Mouse (Mus musculus) midbrain, embryonic 14.5 days (tissue): ENCODE data around the gene Atp8a2. TPM values are rescaled to one million over a fixed set of nuclear protein-coding genes. Genes with fewer than 3 reads are reported as not detected.

Source experiments
- ATAC-seq: fragments of 200-750 bp; cut with Nextera tagmentation; 2 replicates; pipeline ENCODE4 v1.8.0; 2017; ENCODE audit warnings: moderate number of reproducible peaks, moderate library complexity; ENCODE audit not compliant: low FRiP score, low TSS enrichment
- DNase-seq: peaks from one replicate; pipeline ENCODE4 v3.0.0-alpha.2; 2015
- H3K27ac ChIP-seq: fragments of 300-500 bp; sonication (generic); replicated peaks from 2 replicates; pipeline ENCODE4 v1.5.1; 2014; ENCODE audit warnings: mild to moderate bottlenecking, low read depth, low read length, moderate library complexity
- H3K27me3 ChIP-seq: fragments of 300-500 bp; sonication (generic); 2 replicates; pipeline ENCODE4 v1.6.1; 2014; ENCODE audit warnings: low read length, control low read depth, mixed read lengths; ENCODE audit not compliant: control insufficient read depth, insufficient read depth
- H3K36me3 ChIP-seq: fragments of 300-500 bp; sonication (generic); 2 replicates; pipeline ENCODE4 v1.6.1; 2014; ENCODE audit warnings: low read length, control low read depth; ENCODE audit not compliant: control insufficient read depth, insufficient read depth
- H3K4me1 ChIP-seq: fragments of 300-500 bp; sonication (generic); 2 replicates; pipeline ENCODE4 v1.6.1; 2014; ENCODE audit warnings: mild to moderate bottlenecking, antibody characterized with exemption, low read length, control low read depth; ENCODE audit not compliant: control insufficient read depth, insufficient read depth
- H3K4me2 ChIP-seq: fragments of 300-500 bp; sonication (generic); 2 replicates; pipeline ENCODE4 v1.6.1; 2014; ENCODE audit warnings: mild to moderate bottlenecking, low read length, moderate library complexity
- H3K4me3 ChIP-seq: fragments of 300-500 bp; sonication (generic); replicated peaks from 2 replicates; pipeline ENCODE4 v1.5.1; 2014; ENCODE audit warnings: low read depth, low read length
- H3K9ac ChIP-seq: fragments of 300-500 bp; sonication (generic); replicated peaks from 2 replicates; pipeline ENCODE4 v1.6.1; 2014; ENCODE audit warnings: mild to moderate bottlenecking, low read length, moderate library complexity
- H3K9me3 ChIP-seq: fragments of 300-500 bp; sonication (generic); 2 replicates; pipeline ENCODE4 v1.6.1; 2016; ENCODE audit warnings: low read length, control low read depth, mixed read lengths; ENCODE audit not compliant: control insufficient read depth
- WGBS: fragments of 180-500 bp; shearing (Covaris S2); extraction: QIAGEN DNeasy Blood & Tissue Kit; methylation state at CpG from one replicate; pipeline ENCODE4 v1.1.7; 2014; 5-methylcytosine and 5-hydroxymethylcytosine counted together
- polyA plus RNA-seq: library from polyadenylated mRNA; unstranded; fragments of >200 nt; fragmentation: Nextera tagmentation; extraction: Ambion mirVana; gene quantifications from 2 replicates; pipeline ENCODE4 v1.2.1, GENCODE M21; 2014

Atp8a2 gene
- polyA plus RNA-seq, 1 experiment from 2014 or later: 37.1 TPM

- H3K4me2 ChIP-seq: peak overlapping the region; percentile 91
- DNase-seq: no peak
- H3K27ac ChIP-seq: peak overlapping the region; percentile 89
- peak overlapping the region; percentile 77 for H3K4me3 ChIP-seq
- H3K36me3 ChIP-seq: 0 out of 2 replicates have a peak, but pooled peaks cover 4% of the 10 kb centered on the region
- ATAC-seq: peak; percentile 31
- peaks cover 7% of the 10 kb centered on the region for H3K27me3 ChIP-seq
- H3K9me3 ChIP-seq: no peaks in the 10 kb centered on the region
- H3K4me1 ChIP-seq: peaks cover 16% of the 10 kb centered on the region; the same call in 1 of the 2 replicates
- WGBS: 27% methylated on average over 9 of the region's 9 CpGs
- H3K9ac ChIP-seq: peak overlapping the region; percentile 92; the same call in 1 of the 2 replicates
These were observed 20.5 kb downstream of the Atp8a2 start for GRCm38 (mm10) chr14:60176469-60176890.

GRCm38 (mm10) chr14:60172286-60173055, 24.5 kb downstream of the Atp8a2 start:
- no peak overlapping the region for H3K4me3 ChIP-seq
- no peaks in the 10 kb centered on the region for H3K36me3 ChIP-seq
- 64% methylated on average over 12 of the region's 12 CpGs for WGBS
- ATAC-seq: no peak
- H3K9me3 ChIP-seq: no peaks in the 10 kb centered on the region
- 0 out of 2 replicates have a peak overlapping the region, but pooled peaks have one; percentile 9 for H3K27ac ChIP-seq
- H3K4me2 ChIP-seq: no peak overlapping the region
- no peak overlapping the region for H3K9ac ChIP-seq
- H3K4me1 ChIP-seq: peaks cover 10% of the 10 kb centered on the region; the same call in 1 of the 2 replicates
- DNase-seq: peak; percentile 13
- H3K27me3 ChIP-seq: peaks cover 7% of the 10 kb centered on the region

GRCm38 (mm10) chr14:60170845-60171610, 26.0 kb downstream of the Atp8a2 start:
- H3K27ac ChIP-seq: no peak overlapping the region
- peaks cover 6% of the 10 kb centered on the region; the same call in 1 of the 2 replicates for H3K4me1 ChIP-seq
- H3K36me3 ChIP-seq: no peaks in the 10 kb centered on the region
- peaks cover 6% of the 10 kb centered on the region for H3K27me3 ChIP-seq
- H3K9me3 ChIP-seq: no peaks in the 10 kb centered on the region
- ATAC-seq (no peak), DNase-seq (peak; percentile 26)
- no peak overlapping the region for H3K4me3 ChIP-seq
- H3K9ac ChIP-seq: no peak overlapping the region
- WGBS: 82% methylated on average over 16 of the region's 16 CpGs
- H3K4me2 ChIP-seq: no peak overlapping the region

GRCm38 (mm10) chr14:60163367-60163766, 33.6 kb downstream of the Atp8a2 start:
- Histone ChIP-seq H3K4me2 (no peak overlapping the region), H3K9ac (no peak overlapping the region), H3K4me3 (no peak overlapping the region), H3K27ac (no peak overlapping the region), H3K4me1 (no peaks in the 10 kb centered on the region), H3K27me3 (no peaks in the 10 kb centered on the region), H3K36me3 (no peaks in the 10 kb centered on the region), H3K9me3 (no peaks in the 10 kb centered on the region)
- DNase-seq (no peak), ATAC-seq (no peak)
- 85% methylated on average over 3 of the region's 3 CpGs for WGBS

- H3K9ac ChIP-seq: no peak overlapping the region
- H3K9me3 ChIP-seq: no peaks in the 10 kb centered on the region
- no peak for ATAC-seq
- H3K4me3 ChIP-seq: no peak overlapping the region
- WGBS: 85% methylated on average over 11 of the region's 11 CpGs
- no peaks in the 10 kb centered on the region for H3K36me3 ChIP-seq
- no peak overlapping the region for H3K27ac ChIP-seq
- no peaks in the 10 kb centered on the region for H3K4me1 ChIP-seq
- H3K4me2 ChIP-seq: no peak overlapping the region
- DNase-seq: no peak
- H3K27me3 ChIP-seq: no peaks in the 10 kb centered on the region
These were observed 44.6 kb downstream of the Atp8a2 start for GRCm38 (mm10) chr14:60152373-60152772.

GRCm38 (mm10) chr14:60148893-60149292, 48.1 kb downstream of the Atp8a2 start:
- WGBS: 72% methylated on average over 3 of the region's 3 CpGs
- no peak overlapping the region for H3K27ac ChIP-seq
- DNase-seq (no peak), ATAC-seq (no peak)
- H3K36me3 ChIP-seq: no peaks in the 10 kb centered on the region
- no peak overlapping the region for H3K9ac ChIP-seq
- H3K27me3 ChIP-seq: no peaks in the 10 kb centered on the region
- H3K4me1 ChIP-seq: no peaks in the 10 kb centered on the region
- H3K4me3 ChIP-seq: no peak overlapping the region
- no peaks in the 10 kb centered on the region for H3K9me3 ChIP-seq
- no peak overlapping the region for H3K4me2 ChIP-seq

GRCm38 (mm10) chr14:60143234-60143633, 53.7 kb downstream of the Atp8a2 start:
- Histone ChIP-seq H3K9me3 (no peaks in the 10 kb centered on the region), H3K27me3 (no peaks in the 10 kb centered on the region), H3K36me3 (no peaks in the 10 kb centered on the region), H3K27ac (no peak overlapping the region), H3K4me3 (no peak overlapping the region), H3K9ac (no peak overlapping the region), H3K4me1 (no peaks in the 10 kb centered on the region), H3K4me2 (no peak overlapping the region)
- DNase-seq: no peak
- 86% methylated on average over 10 of the region's 10 CpGs for WGBS
- no peak for ATAC-seq

- H3K27ac ChIP-seq: no peak overlapping the region
- H3K27me3 ChIP-seq: no peaks in the 10 kb centered on the region
- H3K9ac ChIP-seq: no peak overlapping the region
- ATAC-seq (no peak), DNase-seq (no peak)
- no peaks in the 10 kb centered on the region for H3K9me3 ChIP-seq
- WGBS: 95% methylated on average over 3 of the region's 4 CpGs
- H3K4me1 ChIP-seq: no peaks in the 10 kb centered on the region
- H3K4me2 ChIP-seq: no peak overlapping the region
- no peaks in the 10 kb centered on the region for H3K36me3 ChIP-seq
- no peak overlapping the region for H3K4me3 ChIP-seq
These were observed 58.6 kb downstream of the Atp8a2 start for GRCm38 (mm10) chr14:60138339-60138738.
